Mouse (Mus musculus) monocyte, adult 5-6 weeks (primary cell): Measurements from ENCODE around the gene Coro2a. TPM values are rescaled to one million over a fixed set of nuclear protein-coding genes. Genes with fewer than 3 reads are reported as not detected.

Experiments
- ATAC-seq: fragments of 153-309, 156-312 bp; replicated peaks from 2 replicates; pipeline ENCODE4 v1.8.0; 2017; ENCODE audit warnings: mild to moderate bottlenecking; ENCODE audit not compliant: low TSS enrichment, insufficient number of reproducible peaks, severe bottlenecking, poor library complexity, low FRiP score
- total RNA-seq: library from RNA; stranded (forward); fragments of 200-1000, 200-491, 200-594 nt; gene quantifications from 3 replicates; pipeline ENCODE4 v1.2.3, GENCODE M21; 2017

The Coro2a gene
- total RNA-seq, 1 experiment from 2014 or later = 29.6 TPM

- ATAC-seq = no peak
These were observed 33.8 kb downstream of the Coro2a start for GRCm38 (mm10) chr4:46568169-46568568.

- no peak for ATAC-seq
These were observed 34.9 kb downstream of the Coro2a start for GRCm38 (mm10) chr4:46566931-46567671.

- ATAC-seq = no peak
These were observed 36.5 kb downstream of the Coro2a start for GRCm38 (mm10) chr4:46565393-46565955.

- ATAC-seq = no peak
These were observed 37.8 kb downstream of the Coro2a start for GRCm38 (mm10) chr4:46564247-46564646.

GRCm38 (mm10) chr4:46563847-46564246, 38.2 kb downstream of the Coro2a start:
- ATAC-seq = peak; percentile 91

- ATAC-seq = no peak
These were observed 39.2 kb downstream of the Coro2a start for GRCm38 (mm10) chr4:46562841-46563240.

- no peak for ATAC-seq
These were observed 40.0 kb downstream of the Coro2a start for GRCm38 (mm10) chr4:46562037-46562436.

GRCm38 (mm10) chr4:46560069-46560705, 41.8 kb downstream of the Coro2a start:
- no peak for ATAC-seq

GRCm38 (mm10) chr4:46558672-46559667, 43.0 kb downstream of the Coro2a start:
- ATAC-seq = peak; percentile 36; the same call in 1 of the 2 replicates

- no peak for ATAC-seq
These were observed 45.1 kb downstream of the Coro2a start for GRCm38 (mm10) chr4:46556933-46557332.

GRCm38 (mm10) chr4:46555762-46556161, 46.2 kb downstream of the Coro2a start:
- ATAC-seq = peak; percentile 61

GRCm38 (mm10) chr4:46554295-46555069, 47.5 kb downstream of the Coro2a start:
- peak; percentile 70 for ATAC-seq

- ATAC-seq = 0 out of 2 replicates have a peak, but pooled peaks have one; percentile 3
These were observed 48.1 kb downstream of the Coro2a start for GRCm38 (mm10) chr4:46553864-46554263.

- ATAC-seq = no peak
These were observed 51.6 kb downstream of the Coro2a start for GRCm38 (mm10) chr4:46550406-46550805.

- ATAC-seq = no peak
These were observed 52.0 kb downstream of the Coro2a start for GRCm38 (mm10) chr4:46549979-46550378.

- no peak for ATAC-seq
These were observed 55.3 kb downstream of the Coro2a start for GRCm38 (mm10) chr4:46546709-46547108.

- no peak for ATAC-seq
These were observed 56.5 kb downstream of the Coro2a start for GRCm38 (mm10) chr4:46545498-46545897.

GRCm38 (mm10) chr4:46544313-46544712, 57.7 kb downstream of the Coro2a start:
- peak; percentile 64; the same call in 1 of the 2 replicates for ATAC-seq
